Mouse (Mus musculus) 3T3-L1 (cell line): ENCODE results near the gene Stk10.
"Not testable (repeated sequence)": the region's sequence is repeated elsewhere in the genome, so short reads cannot be mapped to it uniquely, and the experiment has no call there.

ENCODE experiments used
- DNase-seq: peaks from one replicate; pipeline ENCODE4 v3.0.0-alpha.2; 2015; ENCODE audit warnings: low read depth, low spot score

The Stk10 gene

DNA sequence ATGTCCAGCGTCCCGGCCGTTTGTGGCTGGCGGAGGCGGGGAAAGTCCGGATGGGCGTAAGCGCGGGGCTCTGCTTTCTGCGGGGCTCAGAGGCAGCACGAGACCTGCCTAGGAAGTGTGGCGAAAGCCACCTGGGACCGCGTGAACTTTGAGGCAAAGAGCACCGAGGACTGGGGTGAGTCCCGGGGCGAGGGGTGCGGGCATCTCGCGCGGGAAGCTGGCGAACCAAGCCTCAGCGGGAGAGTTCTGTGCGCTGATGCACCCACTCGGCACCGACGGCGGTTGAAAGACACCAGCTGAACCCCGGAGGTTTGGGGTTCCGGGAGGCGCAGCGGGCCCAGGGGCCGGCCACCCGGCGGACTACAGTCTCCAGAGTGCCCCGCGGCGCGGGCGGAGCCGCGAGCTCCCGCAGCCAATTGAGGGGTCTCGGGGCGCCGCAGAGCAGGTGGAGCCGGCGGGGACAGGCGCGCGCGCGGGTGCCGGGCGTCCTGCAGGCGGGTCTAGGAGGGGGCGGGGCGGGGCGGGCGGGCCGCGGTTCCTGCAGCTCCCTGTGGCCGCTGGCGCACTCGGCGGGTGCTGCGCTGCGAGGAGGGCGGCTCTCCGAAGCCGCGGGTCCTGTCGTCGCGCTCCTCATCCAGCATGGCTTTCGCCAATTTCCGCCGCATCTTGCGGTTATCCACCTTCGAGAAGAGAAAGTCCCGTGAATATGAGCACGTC is at the start of gene Stk10:
TSS of gene Stk10 (plus strand) at position 541 of the 717 bp plus-strand sequence.
- DNase-seq, result peak; percentile 73

DNA sequence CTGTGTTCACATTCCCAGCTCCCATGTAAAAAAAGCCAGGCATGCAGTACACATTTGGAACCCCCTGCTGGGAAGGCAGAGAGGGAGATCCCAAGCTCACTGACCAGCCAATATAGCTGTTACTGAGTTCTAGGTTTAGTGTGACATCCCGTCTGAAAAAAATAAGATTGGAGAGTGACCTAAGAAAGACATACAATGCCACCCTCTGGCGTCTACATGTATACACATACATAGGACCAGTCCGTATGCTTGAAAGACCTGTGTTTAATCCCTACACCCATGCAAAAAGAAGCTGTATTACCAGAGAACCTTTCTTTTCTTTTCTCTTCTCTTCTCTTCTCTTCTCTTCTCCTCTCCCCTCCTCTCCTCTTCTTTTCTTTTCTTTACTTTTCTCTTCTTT is 47.8 kb upstream of the Stk10 start:
- peak; percentile 20 for DNase-seq

DNA sequence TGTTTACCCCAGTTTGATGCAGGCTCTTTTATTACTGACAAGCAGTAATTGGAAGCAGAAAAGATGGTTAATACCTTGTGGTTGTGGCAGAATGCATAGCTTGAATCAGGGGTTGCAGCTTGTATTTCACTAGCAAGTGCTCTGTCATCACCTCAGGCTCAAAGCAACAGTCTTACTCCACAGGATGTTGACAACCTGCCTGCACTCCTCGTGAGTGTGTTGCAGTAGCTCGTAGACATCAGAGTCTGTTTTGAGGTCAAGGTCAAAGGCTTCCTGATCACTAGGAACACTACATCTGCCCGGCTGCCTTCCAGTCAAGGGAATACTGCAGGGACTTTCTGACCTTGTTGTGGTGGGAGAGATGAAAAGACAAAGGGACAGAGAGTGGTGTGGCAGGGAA is 46.5 kb upstream of the Stk10 start:
- DNase-seq, result peak; percentile 17

DNA sequence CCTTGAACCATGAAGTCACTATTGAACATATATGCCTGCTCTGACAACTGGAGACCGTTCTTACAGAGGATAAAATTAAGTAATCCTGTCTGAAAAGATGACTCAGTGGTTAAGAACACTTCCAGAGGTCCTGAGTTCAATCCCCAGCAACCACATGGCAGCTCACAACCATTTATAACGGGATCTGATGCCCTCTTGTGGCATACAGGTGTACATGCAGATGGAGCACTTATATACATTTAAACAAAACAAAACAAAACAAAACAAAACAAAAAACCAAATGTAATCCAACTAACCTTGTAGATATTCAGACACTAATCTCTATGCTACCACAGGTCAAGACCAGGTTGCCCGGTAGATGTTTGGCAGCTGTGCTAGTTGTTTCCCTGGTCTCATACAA is 45.6 kb upstream of the Stk10 start:
- peak; percentile 43 for DNase-seq

DNA sequence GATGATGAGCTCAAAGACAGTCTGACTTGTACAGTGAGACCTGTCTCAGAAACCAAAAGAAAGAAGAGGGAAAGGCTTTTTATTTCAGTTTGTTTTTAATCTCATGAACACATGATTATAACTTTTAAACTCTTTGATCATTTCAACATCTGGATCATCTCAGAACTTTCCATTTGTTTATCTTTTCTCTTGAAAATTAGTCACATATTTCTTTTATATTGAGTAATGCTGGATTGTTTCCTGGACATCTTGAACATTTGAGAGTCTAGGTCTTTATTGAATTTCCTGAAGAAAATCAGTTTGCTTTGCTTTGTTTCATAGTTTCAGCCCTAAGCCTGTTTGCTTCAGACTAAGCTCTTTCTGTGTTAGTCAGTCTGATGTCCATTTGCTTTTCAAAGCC is 44.8 kb upstream of the Stk10 start:
- DNase-seq, result no peak

DNA sequence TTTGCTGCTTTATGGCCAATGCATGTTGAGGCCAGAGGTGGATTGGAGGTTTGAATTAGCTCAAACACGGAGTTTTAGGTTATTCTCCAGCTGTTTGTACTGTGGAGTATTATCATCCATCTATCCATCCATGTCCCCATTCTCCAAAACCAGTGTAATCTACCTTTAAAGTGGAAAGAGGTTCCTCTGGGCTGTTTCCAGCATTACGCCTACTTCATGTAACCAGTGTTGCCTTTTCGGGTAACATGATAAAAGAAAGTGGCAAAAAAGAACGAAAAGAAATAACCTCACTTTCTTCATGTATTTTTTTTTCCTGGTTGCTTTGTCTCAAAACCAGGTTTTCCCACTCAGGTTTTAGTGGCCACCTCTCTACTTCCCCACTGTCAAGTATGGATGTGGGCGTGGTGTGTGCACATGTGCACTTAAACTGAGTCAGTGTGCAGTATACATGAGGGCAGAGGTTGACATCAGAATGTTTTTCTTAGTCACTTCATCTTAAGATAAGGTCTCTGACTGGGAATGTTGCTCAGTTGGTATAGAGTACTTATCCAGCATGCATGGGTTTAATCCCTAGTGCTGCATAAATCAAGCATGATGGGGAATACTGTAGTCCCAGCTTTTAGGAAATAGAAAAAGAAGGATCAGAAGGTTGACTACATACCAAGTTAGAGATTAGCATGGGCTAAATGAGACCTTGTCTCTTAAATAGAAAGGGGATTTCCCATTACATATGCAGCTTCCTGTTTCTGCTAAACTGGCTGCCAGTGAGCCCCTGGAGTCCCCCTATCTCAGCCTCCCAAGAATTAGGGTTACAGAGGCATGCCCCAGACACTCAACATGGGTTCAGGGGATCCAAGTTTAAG is 44.1 kb upstream of the Stk10 start:
- peak; percentile 59 for DNase-seq

DNA sequence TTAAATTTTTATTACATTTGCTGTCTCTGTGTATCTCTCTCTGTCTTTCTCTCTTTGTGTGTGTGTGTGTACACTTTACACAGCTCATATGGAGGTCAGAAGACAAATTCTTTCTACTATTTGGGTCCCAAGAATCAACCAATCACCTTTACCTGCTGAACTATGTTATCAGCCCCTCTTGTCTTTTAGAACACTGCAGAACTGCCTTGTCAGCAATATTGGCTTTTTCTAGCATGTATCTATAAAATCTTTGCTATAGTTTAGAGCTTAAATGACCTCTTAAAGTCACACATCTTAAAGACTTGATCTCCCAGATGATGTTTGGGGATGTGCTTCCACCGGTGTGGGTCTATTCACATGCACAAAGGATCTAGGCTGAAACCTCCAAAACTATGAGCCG is 42.0 kb upstream of the Stk10 start:
- no peak for DNase-seq

DNA sequence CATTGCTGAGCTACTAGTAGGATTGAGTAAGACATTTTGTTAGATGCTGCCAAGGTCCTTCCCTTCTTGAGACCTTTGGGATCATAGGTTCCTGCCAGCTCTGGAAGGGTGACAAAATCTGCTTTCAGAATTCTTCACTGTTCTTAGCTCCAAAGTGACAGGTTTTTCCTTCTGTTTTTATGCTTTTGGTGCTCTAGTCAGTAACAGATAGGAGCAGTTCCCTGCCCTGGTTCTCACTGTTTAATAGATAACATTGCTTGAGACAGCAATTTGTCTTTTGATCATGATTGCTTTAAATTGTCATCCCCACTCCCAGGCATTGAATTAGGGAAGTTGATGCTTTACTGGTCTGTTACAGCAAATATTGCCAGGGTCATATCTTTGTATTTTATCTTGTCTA is 39.8 kb upstream of the Stk10 start:
- DNase-seq, result peak; percentile 15

DNA sequence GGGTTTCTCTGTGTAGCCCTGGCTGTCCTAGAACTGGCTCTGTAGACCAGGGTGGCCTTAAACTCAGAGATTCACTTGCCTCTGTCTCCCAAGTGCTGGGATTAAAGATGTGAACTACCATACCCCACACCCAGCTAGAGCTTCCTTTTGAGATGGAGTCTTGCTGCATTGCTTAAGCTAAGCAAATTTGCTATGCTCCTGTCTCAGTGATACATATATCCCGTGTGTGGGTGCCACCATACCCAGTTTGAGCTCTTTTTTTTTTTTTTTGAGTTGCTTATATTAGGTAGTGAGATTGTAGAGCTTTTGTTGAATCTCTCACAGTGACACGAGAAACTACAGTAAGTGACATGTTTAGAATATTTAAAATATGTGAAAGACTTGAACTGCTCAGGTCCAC is 37.8 kb upstream of the Stk10 start:
- DNase-seq, result no peak

DNA sequence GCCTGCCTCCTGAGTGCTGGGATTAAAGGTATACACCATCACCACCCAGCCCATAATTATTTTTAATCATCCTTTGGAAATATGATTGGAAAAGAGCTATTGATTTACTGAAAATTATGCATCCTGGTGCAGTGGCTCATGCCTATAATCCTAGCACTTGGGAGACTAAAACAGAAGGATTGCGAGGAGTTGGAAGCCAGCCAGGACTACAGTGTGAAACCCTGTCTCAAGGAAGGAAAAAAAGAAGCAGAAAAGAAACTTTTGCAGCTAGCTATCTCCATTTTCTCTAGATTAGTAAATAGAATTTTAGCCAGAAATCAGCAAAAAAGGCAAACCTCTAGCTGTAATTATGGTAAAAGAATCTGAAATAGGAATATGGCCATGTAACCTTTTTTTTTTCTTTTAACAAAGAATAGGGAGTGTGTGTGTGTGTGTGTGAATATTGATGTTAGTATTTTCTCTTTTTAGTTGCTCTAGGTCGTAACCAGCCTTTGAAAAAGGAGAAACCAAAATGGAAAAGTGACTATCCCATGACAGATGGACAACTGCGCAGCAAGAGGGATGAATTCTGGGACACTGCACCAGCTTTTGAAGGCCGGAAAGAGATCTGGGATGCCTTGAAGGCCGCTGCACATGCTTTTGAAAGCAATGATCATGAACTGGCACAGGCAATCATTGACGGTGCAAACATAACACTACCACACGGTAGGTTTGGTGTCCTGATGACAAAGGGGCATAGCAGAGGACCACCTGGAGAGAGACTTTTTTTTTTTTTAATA is 34.2 kb upstream of the Stk10 start:
- no peak for DNase-seq

DNA sequence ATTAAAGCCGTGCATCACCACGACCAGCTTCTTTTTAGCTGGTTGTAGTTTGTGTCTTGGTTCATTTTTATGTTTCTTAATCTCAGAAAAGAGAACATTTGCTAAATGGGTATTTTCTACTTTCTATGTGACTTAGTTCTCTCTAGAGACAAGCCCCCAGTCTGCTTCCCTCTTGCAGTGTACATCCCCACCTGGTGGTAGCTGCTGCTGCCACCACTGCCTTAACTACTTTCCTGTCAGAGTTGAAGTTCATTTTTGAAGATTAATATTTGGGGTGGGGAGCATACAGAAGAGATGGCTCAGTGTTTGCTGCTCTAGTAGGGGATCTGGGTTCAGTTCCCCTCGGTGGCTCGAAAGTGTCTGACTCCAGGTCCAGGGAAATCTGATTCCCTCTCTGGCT is 33.2 kb upstream of the Stk10 start:
- DNase-seq, result no peak

DNA sequence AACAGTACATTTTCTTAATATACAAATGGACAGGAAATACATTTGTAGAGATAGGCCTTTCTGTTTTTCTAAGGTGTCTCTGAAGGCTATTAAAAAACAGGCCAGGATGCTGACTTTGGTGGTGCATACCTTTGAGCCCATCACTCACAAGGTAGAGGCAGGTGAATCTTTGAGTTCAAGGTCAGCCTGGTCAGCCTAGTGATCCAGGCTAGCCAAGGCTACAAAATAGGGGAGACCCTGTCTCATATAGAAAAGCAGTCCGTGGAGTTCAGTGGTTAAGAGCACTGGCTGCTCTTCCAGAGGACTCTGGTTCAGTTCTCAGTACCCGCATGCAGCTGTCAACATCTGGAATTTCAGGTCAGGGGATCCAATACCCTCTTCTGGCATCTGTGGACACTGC is 29.4 kb upstream of the Stk10 start:
- DNase-seq, result no peak

DNA sequence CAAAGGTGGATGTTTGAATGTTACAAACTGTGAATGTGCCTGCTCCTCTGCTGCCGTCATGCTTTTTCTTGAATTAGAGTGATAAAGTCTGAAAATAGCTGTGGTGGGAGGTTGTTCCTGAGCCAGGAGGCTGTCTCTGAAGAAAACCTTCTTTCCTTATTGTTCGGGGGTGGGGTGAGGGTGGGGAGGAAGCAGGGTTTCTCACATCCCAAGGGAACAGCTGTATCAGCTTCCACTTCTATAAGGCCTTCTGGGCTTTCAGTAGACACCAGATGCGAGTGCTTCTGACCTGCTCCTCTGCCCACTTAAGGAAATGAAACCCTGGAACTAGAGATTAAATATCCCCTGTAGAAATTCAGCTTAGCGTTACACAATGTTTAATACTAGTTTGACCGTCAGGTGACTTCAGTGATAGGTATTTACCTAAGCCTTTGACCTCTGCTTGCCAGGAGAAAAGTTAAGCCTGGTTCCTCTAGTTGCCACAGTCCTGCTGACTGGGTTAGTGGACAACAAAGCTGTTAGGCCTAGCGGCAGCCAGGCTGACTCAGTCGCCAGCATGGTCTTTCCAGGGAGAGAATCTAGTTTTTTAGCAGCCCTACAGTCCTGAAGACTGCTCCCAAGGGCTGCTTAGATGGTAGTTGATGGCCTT is 27.9 kb upstream of the Stk10 start:
- no peak for DNase-seq

DNA sequence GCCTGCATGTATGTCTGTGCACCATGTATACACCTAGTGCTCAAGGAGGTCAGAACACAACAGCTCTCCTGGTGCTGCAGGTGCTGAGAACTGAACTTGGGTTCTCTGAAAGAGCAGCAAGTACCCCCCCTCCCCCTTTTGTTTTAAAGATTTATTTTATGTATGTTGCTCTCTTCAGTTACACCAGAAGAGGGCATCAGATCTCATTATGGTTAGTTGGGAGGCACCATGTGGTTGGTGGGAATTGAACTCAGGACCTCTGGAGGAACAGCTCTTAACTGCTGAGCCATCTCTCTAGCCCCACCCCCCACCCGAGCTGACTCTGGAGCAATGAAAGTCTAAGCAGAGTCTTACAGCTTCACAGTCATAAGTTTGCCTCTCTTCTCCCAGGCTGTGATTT is 22.2 kb upstream of the Stk10 start:
- DNase-seq, result peak; percentile 29

DNA sequence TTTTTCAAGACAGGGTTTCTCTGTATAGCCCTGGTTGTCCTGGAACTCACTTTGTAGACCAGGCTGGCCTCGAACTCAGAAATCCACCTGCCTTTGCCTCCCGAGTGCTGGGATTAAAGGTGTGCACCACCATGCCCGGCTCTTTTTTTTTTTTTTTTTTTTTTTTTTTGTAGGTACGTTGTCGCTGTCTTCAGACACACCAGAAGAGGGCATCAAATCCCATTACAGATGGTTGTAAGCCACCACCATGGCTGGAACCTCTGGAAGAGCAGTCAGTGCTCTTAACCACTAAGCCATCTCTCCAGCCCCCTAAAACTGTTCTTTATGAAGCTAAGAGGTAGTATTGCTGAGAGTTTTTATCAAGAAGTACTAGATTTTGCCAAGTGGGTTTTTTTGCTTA is 18.3 kb upstream of the Stk10 start:
- not testable (repeated sequence) for DNase-seq

DNA sequence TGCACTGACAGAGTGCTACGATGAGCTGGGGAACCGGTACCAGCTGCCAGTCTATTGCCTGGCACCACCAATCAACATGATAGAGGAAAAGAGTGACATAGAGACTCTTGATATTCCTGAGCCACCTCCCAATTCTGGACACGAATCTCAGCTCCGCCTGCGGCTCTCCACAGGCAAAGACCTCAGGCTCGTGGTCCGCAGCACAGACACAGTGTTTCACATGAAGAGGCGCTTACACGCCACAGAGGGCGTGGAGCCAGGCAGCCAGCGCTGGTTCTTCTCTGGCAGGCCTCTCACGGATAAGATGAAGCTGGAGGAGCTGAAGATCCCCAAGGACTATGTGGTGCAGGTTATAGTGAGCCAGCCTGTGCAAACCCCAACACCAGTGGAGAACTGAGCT is 17.0 kb upstream of the Stk10 start:
- DNase-seq, result no peak

DNA sequence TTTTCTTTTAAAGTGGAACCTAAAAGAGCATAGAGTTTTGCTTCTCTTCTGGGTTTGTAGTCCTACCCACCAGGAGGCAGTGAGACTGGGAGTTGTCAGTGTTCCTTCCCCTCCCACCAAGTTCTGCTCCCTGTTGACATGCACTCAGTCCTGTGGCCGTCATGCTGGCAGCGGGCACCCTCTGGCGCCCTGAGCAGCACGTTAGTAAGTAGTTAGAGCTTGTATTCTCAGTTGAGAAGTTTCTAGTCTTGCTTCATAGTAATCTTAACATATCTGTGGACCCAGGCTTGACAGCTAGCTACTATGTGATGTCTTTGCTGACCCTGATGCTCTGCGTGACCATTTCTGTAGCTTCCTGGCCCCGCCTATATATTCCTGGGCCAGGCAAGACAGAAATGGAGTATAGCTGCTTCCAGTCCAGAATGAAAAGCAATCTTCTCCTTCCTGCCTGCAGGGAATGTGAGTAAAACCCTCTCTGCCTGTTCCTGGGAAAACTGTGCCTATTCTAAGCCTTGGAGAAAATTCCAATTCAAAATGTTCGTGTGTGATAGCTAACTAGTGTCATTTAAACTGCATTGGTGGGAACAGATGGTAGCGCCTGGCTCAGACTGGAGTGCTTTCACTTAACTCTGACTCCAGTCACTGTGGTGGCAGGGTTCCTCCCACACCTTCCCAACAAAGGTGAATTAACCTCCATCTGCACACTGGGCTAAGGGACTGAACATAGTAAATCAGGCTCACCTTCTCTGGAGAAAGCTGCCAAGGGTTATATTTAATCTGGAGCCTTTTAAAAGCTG is 16.0 kb upstream of the Stk10 start:
- DNase-seq, result no peak

DNA sequence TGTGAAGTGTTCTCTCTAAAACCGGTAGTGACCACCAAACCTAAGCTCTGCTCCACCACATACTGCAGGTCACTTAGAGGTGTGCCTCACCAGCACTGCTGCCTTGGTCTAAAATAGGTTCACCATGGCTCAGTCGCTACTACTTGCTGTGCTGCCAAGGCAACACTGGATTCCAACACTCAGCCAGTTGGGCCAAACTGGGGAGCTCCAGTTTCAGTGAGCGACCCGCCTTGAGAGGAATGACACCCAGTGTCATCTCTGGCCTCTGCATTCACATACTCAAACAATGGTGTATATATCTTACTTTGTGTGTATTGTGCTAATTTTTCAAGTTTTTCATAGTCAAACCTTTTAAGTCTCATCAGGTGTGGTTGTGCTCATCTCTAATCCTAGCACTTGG is 14.3 kb upstream of the Stk10 start:
- no peak for DNase-seq

DNA sequence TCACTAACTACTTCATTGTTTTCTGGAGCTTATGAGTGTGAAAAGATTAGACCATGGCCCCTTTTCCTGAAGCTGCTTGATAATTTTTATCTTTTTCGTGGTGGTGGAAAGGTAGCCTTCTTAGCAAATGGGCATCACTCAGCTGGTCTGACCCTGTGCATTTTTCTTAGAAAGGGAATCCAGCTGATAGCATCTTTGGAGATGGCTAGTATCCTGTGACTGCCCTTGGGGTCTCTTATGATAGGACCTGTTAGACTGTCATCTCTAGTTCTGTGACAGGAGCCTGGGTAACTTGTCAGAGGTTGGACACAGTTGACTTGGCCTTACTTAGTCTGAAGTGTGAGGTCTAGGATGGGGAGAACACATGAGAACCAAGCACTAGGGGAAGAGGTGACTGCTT is 13.8 kb upstream of the Stk10 start:
- DNase-seq, result no peak

DNA sequence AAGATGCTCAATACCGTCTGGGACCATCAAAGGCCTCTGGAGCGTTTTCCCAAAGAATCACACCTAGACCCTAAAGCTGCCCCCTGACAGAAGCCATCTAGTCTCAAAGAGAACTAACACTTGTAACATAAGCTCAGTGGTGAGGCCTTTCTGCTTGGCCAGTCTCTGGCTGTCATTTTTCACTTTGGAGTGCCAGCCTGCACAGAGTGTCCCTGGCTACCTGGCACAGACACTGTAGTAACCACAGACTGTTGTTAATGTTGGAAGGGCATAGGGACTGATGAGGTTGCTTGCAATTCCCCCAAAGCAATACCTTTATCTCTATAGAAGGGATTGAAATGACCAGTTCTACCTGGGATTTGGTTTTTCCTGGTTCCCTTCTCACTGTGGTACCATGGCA is 11.9 kb upstream of the Stk10 start:
- no peak for DNase-seq
